Mouse (Mus musculus) urinary bladder, postnatal 4 days (tissue): Measurements from ENCODE around the gene Tbc1d8.

Source experiments
- DNase-seq, 2 experiments: peaks; one replicate each; pipeline ENCODE4 v3.0.0; 2021 to 2022; ENCODE audit warnings: low spot score in 2 of 2

Tbc1d8 gene

GRCm38 (mm10) chr1:39478896-39479200 lies 293 bp upstream of the Tbc1d8 start:
- no peak for DNase-seq

DNA sequence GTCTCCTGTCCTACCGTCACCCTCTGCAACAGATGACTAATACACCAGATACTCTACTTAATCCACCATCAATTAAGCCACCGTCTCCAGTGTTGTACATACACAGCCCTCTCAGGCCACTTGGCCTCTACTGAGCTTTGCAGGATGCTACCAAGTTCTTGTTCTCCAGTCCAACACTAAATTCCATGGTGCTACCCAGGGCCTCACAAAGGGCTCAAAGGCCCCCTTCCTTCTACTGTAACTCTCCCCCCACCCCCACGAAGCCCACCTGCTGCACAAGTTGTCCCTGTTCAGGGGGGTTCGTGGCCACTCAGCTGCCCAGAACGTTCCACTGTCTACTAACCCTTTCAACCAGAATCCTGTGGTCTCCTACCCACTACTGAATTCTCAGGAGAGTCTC lies 1.5 kb downstream of the Tbc1d8 start:
- no peak for DNase-seq

DNA sequence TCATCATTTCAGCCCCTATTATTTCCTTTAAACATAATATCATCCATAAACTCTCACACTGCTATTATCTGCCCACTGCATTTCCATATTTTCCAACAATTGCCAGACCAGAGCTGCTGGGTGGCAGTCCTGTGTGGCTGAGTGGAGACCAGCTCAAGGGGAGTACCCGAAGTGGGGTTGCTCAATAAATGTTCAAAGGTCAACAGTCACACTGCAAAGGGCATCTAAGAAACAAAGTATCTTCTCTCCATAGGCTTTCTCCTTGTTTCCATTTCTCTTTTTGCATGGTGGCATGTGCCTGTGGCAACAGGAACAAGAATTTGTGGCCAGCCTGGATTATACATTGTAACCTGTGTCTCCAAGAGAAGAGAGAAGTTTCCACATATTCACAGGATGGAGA lies 2.2 kb downstream of the Tbc1d8 start:
- DNase-seq: no peak

DNA sequence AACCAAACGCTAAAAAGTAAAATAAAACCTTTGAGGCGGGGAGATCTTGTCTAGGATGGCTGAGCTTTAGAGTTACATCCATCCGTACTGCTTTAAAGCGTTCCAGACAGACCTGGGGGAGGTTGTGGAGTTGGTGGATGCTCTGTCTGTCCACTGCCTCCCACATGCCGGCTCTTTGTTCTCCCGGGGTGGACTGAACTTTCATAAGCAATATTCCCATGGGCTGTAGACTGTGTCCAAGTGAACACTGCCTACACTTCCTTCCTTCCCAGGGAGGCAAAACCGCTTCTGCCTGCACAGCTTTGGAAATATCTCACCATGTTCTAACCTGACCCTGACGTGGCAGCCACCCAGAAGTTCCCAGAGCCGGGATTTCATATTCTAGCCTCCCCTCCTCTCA lies 4.0 kb downstream of the Tbc1d8 start:
- no peak for DNase-seq

DNA sequence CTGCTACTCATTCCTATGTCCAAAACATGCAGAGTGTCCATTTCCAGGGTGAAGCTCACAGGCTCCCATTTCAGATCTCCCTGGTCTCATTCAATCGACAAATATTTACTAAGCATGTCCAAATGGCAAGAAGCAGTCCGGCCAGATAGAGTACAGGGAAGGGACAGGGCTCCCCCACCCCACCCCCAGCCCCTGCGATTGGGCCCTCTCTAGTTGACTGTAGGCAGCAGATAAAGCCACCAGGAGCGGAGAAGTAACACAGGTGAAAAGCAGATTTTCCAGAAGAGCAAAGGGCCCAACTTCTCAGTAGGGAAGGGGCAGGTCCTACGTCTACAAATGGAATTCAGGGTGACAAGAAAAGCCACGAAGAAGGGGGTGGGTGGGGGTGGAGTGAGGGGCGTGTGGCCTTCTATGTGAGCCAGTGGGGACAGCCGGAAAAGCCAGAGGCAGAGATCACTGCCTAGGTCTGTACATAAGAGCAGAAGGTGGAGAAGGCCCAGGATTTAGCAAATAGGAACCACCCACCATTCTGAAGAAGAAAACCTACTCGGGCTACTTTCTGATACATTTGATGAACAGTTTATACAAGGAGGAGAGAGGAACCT lies 7.2 kb downstream of the Tbc1d8 start:
- DNase-seq: no peak

DNA sequence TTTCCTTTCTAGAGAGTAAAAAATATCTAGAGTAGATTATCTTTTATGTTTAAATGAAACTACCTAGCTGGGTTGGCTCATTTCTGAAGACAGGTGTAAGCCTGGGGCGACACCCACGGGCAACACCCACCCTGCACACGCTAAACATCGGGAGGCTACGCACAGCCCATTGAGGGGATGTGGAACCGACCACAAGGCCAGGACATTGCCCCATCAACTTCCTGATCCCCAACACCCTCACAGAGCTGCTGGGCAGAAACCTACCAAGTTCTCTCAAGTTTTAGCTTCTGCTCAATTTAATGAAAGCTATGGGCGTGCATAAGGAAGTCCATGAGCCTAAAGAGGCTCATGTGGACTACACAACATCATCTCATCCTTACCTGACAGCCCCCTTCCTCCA lies 9.6 kb downstream of the Tbc1d8 start:
- DNase-seq: no peak

- no peak for DNase-seq
Measured at GRCm38 (mm10) chr1:39466526-39466925, 12.0 kb downstream of the Tbc1d8 start.

DNA sequence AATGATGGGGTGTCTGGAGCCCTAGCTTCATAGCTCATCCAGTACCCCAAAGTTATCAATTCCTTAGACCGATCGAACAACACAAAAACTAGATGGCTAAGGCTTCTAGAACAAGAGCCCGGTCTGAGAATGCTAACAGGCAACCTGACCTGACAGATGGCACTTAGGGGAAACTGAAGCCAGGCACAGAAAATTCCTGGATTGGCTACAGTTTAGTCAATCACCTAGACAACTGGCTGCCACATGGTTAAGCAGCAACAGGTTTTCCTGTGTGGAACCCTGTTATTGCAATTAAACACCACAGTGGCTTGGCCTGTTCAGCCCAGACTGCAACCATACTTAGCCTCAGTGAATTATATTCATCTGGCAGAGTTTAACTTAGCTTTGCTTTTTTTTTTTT lies 13.8 kb downstream of the Tbc1d8 start:
- DNase-seq: no peak

DNA sequence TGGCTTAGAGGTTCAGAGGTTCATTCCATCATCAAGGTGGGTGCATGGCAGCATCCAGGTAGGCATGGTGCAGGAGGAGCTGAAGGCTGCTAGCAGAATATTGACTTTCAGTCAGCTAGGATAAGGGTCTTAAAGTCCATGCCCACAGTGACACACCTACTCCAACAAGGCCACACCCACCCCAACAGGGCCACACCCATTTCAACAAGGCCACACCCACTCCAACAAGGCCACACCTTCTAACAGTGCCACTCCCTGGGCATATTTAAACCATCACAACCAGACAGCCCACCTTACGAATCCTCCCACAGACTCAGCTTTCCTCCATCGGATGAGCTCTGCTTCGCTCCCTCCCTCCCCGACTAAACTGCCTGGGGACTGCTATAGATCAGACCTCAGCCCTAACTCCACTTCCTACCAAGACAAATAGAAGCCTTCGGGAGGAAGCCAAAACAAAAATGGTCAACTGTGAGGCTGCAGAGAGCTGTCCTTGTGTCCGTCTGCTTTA lies 15.6 kb downstream of the Tbc1d8 start:
- no peak for DNase-seq

DNA sequence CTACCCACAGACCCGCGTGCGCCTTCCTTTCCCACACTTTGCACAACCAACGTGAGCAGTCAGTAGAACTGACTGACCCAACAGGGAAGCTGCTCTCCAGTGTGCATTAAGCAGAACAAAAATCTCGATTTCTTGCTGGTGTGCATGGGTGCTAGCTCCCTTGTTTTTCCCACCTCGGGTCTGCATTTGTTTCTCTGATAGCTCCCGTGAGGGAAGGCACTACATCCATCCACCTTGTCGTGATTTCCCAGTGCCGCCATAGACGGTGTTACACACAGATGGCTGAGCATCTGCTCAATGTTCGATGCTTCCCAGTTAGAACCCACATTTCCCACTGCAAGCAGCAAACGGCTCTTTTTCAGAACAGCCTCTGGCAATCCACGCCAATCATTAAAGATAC lies 16.5 kb downstream of the Tbc1d8 start:
- DNase-seq: no peak

GRCm38 (mm10) chr1:39460495-39460894 lies 18.1 kb downstream of the Tbc1d8 start:
- no peak for DNase-seq

GRCm38 (mm10) chr1:39457887-39458874 lies 20.4 kb downstream of the Tbc1d8 start:
- DNase-seq: no peak

DNA sequence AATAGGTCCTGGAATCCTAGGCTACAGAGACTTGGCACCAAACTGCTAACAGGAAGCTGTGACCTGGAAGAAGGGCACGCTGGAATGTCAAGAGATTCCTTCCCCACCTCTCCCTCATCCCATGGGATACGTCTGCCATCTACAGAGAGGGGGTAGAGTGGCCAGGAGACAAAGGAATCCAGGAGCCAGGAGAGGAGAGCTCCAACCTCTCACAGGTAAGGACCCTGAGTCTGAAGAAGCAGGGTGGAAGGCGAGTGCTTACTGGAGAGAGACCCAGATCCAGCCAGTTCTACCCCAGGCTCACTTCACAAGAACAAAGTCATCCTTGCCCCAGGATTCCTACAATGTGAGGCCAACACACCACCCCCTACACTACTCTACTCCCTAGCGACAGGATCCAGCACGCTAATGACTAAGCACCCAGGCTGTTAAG lies 22.1 kb downstream of the Tbc1d8 start:
- no peak for DNase-seq

GRCm38 (mm10) chr1:39455350-39456023 lies 23.1 kb downstream of the Tbc1d8 start:
- DNase-seq: no peak

GRCm38 (mm10) chr1:39454783-39455175 lies 23.8 kb downstream of the Tbc1d8 start:
- no peak for DNase-seq

DNA sequence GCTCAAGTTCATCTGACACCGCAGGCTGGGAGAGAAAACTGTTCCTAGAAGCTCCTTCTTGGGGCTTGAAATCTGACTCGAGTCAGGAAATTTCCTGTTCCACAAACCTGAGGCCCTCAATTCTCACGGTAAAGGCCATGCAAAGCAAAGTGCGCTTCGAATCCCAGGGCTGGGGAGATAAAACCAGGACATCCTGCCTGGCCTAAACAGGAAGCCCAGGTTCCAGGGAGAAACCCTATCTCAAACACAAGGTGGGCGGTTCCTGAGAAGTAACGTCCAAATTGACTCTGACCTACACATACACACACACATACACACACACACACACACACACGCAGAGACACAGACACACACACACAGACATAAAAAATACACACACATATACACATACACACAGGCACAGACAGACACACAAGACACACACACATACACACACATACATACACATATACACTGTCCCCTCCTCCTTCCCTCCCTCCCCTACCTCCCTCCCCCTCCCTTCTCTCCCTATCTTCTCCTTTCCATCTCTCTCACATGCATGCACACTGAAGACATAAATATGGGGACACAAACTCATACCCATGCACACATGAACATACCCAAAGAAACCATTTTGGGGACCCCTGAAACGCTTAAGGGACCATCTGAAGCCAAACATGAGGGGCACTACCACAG lies 24.3 kb downstream of the Tbc1d8 start:
- DNase-seq: no peak

DNA sequence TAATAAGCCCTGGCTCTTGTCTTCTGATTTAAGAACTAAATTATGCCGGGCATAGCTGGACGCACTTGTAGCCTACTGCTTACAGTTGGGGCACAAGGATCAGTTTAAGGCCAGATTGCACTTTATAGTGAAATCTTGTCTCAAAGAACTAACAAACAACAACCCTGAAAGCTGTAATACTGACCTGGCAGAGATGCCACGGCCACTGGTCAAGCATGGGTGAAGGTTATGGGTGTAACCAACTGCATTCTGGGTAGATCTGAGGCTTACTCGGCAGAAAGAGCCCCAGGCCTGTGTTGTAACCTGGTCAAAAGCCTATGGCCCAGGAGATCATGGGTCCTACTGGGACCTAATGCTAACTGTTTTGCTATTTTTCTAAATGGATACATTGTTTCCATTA lies 26.4 kb downstream of the Tbc1d8 start:
- DNase-seq: no peak

GRCm38 (mm10) chr1:39450069-39450728 lies 28.4 kb downstream of the Tbc1d8 start:
- DNase-seq: no peak

GRCm38 (mm10) chr1:39449251-39449790 lies 29.2 kb downstream of the Tbc1d8 start:
- DNase-seq: no peak

DNA sequence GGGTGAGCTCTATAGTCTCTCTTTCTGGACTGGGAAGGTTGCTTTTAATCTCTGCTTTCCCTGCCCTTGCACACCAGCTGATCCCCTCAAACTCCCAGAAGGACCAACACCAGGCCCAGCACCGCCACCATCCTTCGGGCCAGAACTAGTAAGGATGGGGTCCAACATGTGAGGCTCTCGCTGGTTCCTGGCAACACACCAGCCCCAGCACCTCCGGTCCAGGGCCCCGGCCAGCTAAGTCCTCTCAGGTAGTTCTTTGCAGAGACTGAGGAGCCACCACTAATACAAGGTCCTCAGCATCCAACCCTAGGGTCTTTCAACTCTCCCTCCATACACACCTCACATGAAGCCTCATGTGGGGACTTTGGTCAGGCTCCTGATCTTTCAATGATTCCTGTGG lies 29.7 kb downstream of the Tbc1d8 start:
- DNase-seq: no peak

DNA sequence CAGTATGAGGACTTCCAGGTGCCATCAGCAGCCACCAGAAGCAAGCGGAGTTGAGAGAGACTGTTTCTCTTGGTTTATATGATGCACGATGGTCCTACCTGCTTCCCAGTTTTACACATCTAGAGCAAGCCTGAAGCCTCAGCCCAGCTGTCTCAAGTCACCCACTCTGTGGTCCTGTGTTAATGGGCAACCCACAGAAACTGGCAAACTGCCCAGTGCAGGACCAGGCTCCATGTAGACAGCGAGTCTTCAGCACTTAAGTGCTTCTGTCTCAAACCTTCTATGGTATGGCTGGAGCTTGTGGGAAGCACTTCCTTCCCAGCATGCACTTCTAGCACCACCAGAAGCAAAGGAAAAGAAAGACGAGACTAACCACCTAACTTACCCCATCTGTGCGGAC lies 30.3 kb downstream of the Tbc1d8 start:
- DNase-seq: no peak
